Mouse (Mus musculus) ES-E14 (cell line): ENCODE data around the gene Serinc2. TPM values are rescaled to one million over a fixed set of nuclear protein-coding genes. Genes with fewer than 3 reads are reported as not detected.

Experiments
- DNase-seq: peaks from one replicate; pipeline ENCODE4 v3.0.0-alpha.2; 2013; ENCODE audit warnings: low read depth, low spot score
- H3K27ac ChIP-seq: 2 replicates; pipeline ENCODE4 v1.5.1; 2012; ENCODE audit warnings: low read depth, mild to moderate bottlenecking, low read length, moderate library complexity, mixed read lengths; ENCODE audit not compliant: poor library complexity, insufficient read depth, severe bottlenecking
- H3K36me3 ChIP-seq: 2 replicates; pipeline ENCODE4 v1.6.1; 2012; ENCODE audit warnings: mild to moderate bottlenecking, low read length, moderate library complexity, mixed read lengths; ENCODE audit not compliant: control insufficient read depth, poor library complexity, insufficient read depth, severe bottlenecking
- H3K4me1 ChIP-seq, 2 experiments: fragments of 150-350 bp in 1 of 2; sonication (generic) in 1 of 2; 2 replicates each; pipeline ENCODE4 v1.6.1; 2012; ENCODE audit warnings: low read length in 2 of 2, mild to moderate bottlenecking in 1 of 2, mixed read lengths in 1 of 2; ENCODE audit not compliant: control insufficient read depth in 2 of 2, insufficient read depth in 2 of 2, poor library complexity in 1 of 2
- H3K4me3 ChIP-seq, 2 experiments: fragments of 150-350 bp in 1 of 2; sonication (generic) in 1 of 2; 2 replicates each; pipeline ENCODE4 v1.5.1; 2012; ENCODE audit warnings: low read length in 2 of 2, low read depth in 1 of 2, mild to moderate bottlenecking in 1 of 2, mixed read lengths in 1 of 2; ENCODE audit not compliant: insufficient read depth in 1 of 2, poor library complexity in 1 of 2, severe bottlenecking in 1 of 2
- H3K9ac ChIP-seq: 2 replicates; pipeline ENCODE4 v1.6.1; 2012; ENCODE audit warnings: low read depth, mild to moderate bottlenecking, low read length, mixed read lengths; ENCODE audit not compliant: poor library complexity, insufficient read depth, severe bottlenecking
- H3K9me3 ChIP-seq: fragments of 150-350 bp; sonication (generic); 2 replicates; pipeline ENCODE4 v1.6.1; 2012; ENCODE audit warnings: low read depth, mild to moderate bottlenecking, low read length; ENCODE audit not compliant: control insufficient read depth, insufficient read depth
- CHD2 ChIP-seq: IDR thresholded peaks from 2 replicates; pipeline ENCODE4 v1.6.1; 2014; ENCODE audit warnings: mild to moderate bottlenecking, low read depth, low read length, inconsistent platforms
- HCFC1 ChIP-seq: IDR thresholded peaks from 2 replicates; pipeline ENCODE4 v1.6.1; 2012; ENCODE audit warnings: low read length, inconsistent platforms, borderline replicate concordance; ENCODE audit not compliant: insufficient read depth
- MAFK ChIP-seq: IDR thresholded peaks from 2 replicates; pipeline ENCODE4 v1.6.1; 2014; ENCODE audit warnings: mild to moderate bottlenecking, low read depth, low read length, inconsistent platforms; ENCODE audit not compliant: insufficient read depth
- ZC3H11A ChIP-seq: IDR thresholded peaks from 2 replicates; pipeline ENCODE4 v1.6.1; 2012; ENCODE audit warnings: low read depth, mild to moderate bottlenecking, inconsistent platforms, low read length, borderline replicate concordance
- ZNF384 ChIP-seq: IDR thresholded peaks from 2 replicates; pipeline ENCODE4 v1.6.1; 2012; ENCODE audit warnings: low read depth, low read length, inconsistent platforms
- in situ Hi-C, 2 experiments: fragments of 600-800 bp; cut with MboI; formaldehyde crosslinking; loops; one replicate each; pipeline ENCODE4 v1.15.1; 2025; ENCODE audit warnings: low sequenced_read_pairs in 2 of 2, inconsistent platforms in 1 of 2; ENCODE audit not compliant: unreplicated experiment in 2 of 2
- total RNA-seq: library from RNA; depleted of rRNA; stranded (reverse); fragments of 300-350 nt; gene quantifications from 2 replicates; pipeline ENCODE4 v1.2.3, GENCODE M21; 2012

Serinc2 gene
- total RNA-seq, 1 experiment = 4.6 TPM

DNA sequence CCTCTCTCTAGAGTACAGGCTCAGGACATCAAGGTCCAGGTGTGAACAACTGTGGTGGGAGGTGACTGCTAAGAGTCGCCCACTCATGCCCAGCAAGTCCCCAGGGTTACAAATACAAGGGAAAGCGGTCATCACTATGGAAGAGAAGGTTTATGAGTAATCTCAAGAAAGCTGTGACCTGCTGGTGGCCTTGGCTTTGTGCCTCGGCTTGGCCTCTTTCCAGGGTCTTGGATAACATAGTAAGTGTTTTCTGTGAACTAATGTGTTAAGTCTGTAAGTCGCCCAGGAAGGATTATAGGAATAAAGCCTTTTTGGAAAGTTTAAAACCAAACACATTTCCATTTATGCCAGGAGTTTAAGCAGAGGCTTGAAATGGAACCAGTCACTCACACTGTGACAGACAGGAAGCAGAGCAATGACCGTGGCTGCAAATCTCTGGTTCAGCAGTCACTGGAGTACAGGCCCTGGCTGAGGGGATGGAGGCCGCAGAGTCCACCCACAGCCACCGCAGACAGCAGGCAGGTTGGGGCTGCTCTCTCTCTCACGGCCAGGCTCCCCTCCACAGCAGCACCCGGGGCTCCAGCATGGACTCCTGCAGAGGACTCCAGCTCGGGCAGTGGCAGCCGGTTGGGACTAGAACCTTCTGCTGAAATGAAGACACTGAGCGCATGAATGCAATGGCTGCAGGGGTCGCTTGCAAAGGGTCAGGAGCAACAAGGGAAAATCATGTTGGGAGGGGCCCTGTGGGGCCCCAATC, 36.9 kb upstream of the Serinc2 start:
- Histone ChIP-seq H3K9me3 (no peaks in the 10 kb centered on the region), H3K4me1 (peaks cover 6 to 17% of the 10 kb centered on the region in 2 experiments), H3K27ac (no peak overlapping the region), H3K36me3 (peaks cover 41% of the 10 kb centered on the region), H3K4me3 (no peak overlapping the region), H3K9ac (no peak overlapping the region)
- in situ Hi-C loops = no loop called here
- DNase-seq = no peak
- no peak for TF ChIP-seq CHD2
- no peak for TF ChIP-seq HCFC1
- TF ChIP-seq MAFK = no peak
- TF ChIP-seq ZC3H11A = no peak
- TF ChIP-seq ZNF384 = no peak

DNA sequence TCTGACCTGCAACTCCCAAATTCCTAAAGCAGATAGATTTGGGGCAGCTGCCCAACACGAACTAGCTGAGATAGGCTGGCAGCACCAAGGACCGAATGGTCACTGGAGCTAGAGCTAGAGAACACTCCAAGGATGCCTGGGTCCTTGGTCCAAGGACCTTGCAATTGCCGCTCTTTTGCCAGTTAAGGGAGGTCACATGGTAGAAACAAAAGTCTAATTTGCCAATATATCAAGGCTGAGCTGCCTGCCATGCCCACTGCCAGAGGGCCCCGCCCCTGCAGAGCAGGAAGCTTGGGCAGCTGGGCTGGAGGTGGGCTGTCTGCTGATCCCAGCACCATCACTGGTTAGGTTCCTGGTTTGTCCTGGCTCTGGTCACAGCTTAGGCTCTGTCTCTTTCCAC, 34.5 kb upstream of the Serinc2 start:
- H3K36me3 ChIP-seq = peaks cover 46% of the 10 kb centered on the region
- no peak overlapping the region for H3K27ac ChIP-seq
- no peak overlapping the region for H3K9ac ChIP-seq
- in situ Hi-C loops = no loop called here
- peaks cover 6 to 19% of the 10 kb centered on the region in 2 experiments for H3K4me1 ChIP-seq
- no peaks in the 10 kb centered on the region for H3K9me3 ChIP-seq
- H3K4me3 ChIP-seq = no peak overlapping the region
- DNase-seq = no peak
- TF ChIP-seq ZNF384 (no peak), MAFK (no peak), CHD2 (no peak), HCFC1 (no peak), ZC3H11A (no peak)

DNA sequence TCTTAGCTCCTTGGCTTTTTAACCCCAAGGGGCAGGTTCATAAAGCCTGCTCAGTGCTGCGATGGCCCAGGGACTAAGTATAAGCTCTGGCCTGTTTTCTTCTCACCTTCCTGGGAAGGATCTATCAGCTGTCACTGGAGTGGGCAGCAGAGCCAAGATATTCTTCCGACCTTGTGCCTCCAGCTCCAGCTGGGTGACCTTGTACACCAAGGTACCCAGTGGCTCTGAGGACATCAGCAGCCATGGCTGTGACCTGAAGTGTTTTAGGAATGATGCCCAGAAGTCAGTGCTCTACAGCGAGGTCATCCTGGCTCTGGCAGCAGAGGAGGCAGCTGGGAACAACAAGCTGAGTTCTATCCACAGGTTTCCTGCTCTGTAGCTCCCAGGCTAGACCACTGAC, 33.5 kb upstream of the Serinc2 start:
- Histone ChIP-seq H3K4me3 (no peak overlapping the region), H3K36me3 (peaks cover 46% of the 10 kb centered on the region), H3K9me3 (no peaks in the 10 kb centered on the region), H3K4me1 (peaks cover 6 to 18% of the 10 kb centered on the region in 2 experiments), H3K27ac (no peak overlapping the region), H3K9ac (no peak overlapping the region)
- DNase-seq = no peak
- in situ Hi-C loops = no loop called here
- TF ChIP-seq HCFC1 (no peak), MAFK (no peak), ZC3H11A (no peak), ZNF384 (no peak), CHD2 (no peak)

DNA sequence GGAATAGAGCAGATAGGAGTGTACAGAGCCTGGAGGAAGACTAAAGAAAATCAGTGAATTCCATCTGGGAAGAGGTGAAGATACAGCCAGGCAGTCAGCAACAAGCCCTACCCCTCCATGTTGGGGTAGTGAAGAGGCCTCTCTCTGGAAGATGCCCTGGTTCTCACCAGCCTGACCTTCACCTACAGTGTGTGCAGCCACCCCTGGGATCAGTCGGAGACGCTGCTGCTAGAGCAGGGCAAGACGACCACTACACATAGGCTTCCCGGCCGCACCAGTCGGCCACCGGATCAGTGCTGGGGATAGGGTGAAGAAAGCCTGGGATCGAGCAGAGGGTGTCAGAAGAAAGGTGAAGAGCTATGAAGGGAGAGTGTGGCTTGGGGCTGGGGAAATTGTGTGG, 30.2 kb upstream of the Serinc2 start:
- Histone ChIP-seq H3K36me3 (peaks cover 33% of the 10 kb centered on the region), H3K4me1 (peaks cover 9 to 31% of the 10 kb centered on the region in 2 experiments), H3K9me3 (no peaks in the 10 kb centered on the region), H3K4me3 (peak overlapping the region; percentile 81 to 86), H3K27ac (no peak overlapping the region; the same call in 1 of the 2 replicates), H3K9ac (peak overlapping the region; percentile 77)
- TF ChIP-seq MAFK = no peak
- TF ChIP-seq ZC3H11A = no peak
- TF ChIP-seq HCFC1 = no peak
- DNase-seq = no peak
- in situ Hi-C loops = no loop called here
